Mouse (Mus musculus) cerebral cortex, adult 2 months (tissue): ENCODE data around the gene Sgcd.

Source experiments
- WGBS: fragments of 180-500 bp; shearing (Covaris S2); methylation state at CpG from one replicate; pipeline ENCODE4 v1.1.7; 2018; 5-methylcytosine and 5-hydroxymethylcytosine counted together

Sgcd gene

DNA sequence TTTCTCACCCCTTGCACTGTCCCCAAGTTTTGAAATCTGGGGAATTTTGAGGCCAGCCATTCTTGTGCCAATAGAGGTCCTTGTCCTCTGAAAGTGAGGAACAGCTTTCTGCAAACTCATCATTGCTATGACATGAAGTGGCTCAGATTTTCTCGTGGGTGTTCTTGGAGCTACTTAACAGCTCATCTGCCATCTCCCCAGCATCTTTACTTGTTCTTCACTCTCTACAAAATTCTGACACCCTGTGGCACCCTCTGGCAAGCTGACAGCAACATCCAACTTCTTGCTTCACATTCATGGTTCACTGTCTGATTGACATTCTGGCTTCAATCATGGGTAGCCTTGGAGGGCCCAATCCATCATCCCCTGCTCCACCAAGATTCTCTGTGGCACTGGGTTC, 1113.0 kb downstream of the Sgcd start:
- WGBS: 60% methylated on average over 1 of the region's 1 CpGs

DNA sequence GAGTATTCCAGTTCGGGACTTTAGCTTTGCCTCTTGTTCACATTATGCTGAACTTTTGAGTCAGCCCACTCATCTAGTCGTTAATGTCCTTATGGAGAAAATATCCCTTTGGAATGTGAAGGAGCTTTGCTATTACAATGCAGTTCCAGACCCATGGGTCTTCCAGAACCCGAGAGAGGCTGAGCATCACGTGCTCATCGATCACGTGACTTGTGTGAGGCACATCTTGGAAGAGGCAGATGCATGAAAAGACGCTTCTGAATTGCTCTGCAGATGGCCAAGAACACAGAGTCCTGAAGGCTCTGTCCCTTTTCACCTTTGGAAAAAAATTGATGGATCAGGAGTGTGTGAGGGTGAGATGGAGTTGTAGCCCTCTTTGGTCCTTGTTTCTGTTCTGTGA, 1120.2 kb downstream of the Sgcd start:
- 76% methylated on average over 7 of the region's 7 CpGs for WGBS

- WGBS: 88% methylated on average over 1 of the region's 1 CpGs
Observed at GRCm38 (mm10) chr11:46864809-46865208, 1124.0 kb downstream of the Sgcd start.

DNA sequence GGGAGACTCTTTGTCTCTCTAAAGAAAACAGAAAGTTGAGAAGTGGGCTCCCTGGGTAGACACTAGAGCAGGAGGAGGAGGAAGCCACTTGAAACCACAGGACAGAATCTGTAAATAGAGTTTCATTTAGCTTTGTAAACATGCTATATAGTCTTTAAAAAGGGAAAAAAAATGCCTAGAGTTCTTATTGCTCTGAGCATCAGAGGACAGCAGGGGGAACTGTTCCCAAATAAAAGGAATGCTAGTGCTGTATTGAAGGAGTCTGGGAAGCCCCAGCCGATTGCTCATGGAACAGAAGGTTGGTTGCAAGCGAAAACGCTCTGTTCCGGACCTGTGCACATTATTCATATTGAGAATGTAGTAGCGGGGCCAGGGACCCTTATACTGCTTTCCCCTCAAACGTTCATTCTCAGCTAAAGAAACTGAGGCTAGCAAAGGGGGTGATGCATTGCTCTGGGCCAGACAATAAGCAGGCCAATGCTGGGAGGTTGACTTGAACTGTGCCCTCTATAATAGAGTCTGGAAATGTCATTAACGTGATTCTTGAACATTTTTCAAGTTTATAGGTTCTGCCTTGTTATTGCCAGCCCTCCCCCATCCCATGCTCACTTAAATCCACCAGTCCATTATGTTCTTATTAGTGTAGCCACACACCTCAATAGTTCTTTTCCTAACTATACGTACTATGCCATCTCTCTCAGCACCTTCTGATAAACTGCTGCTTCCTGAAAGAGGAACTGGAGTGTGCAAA, 1140.4 kb downstream of the Sgcd start:
- 35% methylated on average over 8 of the region's 8 CpGs for WGBS

GRCm38 (mm10) chr11:46847827-46848220, 1140.9 kb downstream of the Sgcd start:
- 66% methylated on average over 3 of the region's 3 CpGs for WGBS

GRCm38 (mm10) chr11:46846661-46847060, 1142.1 kb downstream of the Sgcd start:
- WGBS: 93% methylated on average over 1 of the region's 1 CpGs
